Mouse (Mus musculus) c-Kit-positive CD71-positive TER-119-positive erythroid progenitor cells, embryonic 14.5 days (primary cell): ENCODE data around the gene Glis3.

ENCODE experiments used
- DNase-seq: peaks from one replicate; pipeline ENCODE4 v3.0.0-alpha.2; 2013; ENCODE audit warnings: low spot score

Gene Glis3

DNA sequence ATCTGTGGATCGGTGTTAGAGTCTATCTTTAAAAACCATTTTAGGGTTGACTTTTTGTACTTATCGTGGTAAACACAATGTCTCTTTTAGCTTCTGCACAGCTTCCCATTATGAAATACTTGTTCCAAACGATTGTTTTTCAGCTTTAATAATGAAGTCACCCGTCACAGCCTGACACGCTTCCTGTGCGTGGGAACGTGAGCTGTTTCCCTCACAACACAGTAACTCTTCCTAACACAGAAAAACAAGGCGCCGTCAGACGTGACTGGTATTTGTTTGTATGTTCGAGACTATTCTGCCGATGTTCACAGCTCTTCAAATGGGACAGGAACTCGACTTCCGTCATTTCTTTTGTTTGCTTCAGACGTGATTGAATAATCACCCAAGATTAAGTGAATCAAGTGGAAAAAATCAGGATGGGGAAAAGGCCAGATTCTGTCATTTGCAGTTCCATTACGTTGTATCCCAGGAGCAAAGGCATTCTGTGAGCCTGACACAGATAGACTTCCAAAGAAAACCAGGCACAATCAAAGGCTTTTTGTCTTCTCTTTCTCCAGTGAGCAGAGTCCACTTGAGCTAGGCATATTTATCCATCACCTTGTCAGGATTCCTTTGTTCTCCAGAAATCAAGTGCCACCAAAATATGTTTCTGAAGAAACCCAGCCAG, 351.3 kb downstream of the Glis3 start:
- no peak for DNase-seq

DNA sequence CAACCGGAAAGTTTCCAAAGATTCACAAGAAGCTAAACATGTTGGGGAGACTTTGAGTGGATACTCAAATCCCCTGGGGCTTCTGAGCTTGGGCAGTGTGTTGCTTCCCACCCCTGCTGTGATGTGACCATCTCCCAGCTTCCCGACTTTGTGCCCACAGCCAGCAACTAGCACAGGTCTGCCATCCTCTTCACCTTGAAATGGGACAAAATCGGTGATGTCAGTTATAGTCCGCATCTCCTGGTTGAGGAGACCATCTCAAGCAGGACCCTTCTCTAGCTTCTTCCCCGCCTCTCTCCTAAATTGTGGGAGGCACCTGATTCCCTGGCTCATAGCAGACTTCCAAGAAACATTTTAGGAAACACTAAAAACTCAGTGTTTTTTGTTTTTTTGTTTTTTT, 352.3 kb downstream of the Glis3 start:
- no peak for DNase-seq

DNA sequence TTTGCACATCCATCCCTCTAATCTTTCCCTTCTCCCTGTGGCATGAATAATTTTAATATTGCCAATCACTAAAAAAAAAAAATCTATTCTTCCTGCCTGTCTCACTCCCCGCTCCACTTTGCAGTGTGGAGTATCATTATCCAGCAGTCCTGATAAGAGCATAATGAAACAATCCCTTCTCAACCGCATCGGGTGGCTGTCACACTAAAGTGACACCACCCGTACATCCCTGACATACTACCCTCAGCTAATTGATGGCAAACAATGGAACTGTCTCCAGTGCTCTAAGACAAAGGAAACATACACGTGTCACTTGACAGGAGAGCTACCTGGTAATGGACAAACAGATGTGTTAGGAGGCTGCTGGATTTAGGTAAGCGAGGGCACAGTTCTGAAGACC, 373.8 kb downstream of the Glis3 start:
- DNase-seq: no peak

DNA sequence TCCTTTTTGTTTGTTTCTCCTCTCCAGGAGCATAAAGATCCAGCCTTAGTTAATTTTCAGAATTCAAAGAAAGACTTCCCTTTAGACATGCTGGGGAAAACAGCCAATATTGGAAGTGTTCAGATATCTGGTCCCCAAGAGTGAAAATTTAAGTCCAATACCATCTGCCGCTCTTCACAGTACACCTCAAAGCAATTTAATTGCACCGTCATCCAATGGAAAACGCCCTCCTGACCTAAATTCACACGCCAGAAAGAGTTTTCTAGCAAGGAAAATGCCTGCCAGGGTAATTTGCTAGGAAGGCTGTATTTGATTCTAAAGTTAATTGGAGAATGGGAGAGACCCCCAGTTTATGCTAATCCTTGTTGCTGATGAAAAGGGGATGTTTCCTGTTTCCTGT, 374.4 kb downstream of the Glis3 start:
- no peak for DNase-seq

DNA sequence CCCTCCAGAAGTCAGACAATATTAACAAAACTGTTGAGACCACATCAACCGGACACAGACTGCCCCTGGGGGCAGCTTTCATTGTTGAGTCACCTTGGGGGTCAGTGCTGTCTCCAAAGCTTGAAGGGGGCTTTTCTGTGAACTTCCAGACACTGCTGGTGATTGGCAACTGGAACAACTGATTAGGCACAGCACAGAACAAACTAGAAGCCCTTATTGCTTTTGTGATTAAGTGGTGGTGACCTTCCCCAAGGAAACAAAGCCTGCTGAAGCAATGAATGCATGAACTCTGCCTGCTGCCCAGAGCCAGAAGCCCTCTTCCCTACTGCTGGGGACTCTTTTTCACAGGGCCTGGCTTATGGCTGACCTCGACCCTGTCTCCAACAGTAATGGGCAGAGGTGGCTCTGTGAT, 377.0 kb downstream of the Glis3 start:
- no peak for DNase-seq

DNA sequence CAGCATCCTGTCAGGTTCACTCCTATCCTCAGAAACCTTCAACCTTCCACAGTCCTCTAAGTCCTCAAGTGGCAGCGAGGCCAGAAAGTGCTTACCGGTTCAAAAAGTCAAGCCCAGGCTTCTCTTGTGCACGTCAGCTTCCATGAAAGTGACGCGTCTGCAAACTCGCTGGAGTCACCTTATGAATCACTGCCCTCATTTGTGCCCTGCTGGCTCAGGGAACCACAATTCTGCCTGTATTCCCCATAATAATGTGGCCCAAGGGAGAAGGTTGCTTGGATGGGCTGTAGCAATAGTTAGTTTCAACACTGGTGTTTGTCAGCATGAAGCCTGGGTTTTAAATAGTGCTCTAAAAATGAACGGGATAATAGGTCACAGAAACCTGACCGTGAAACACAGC, 379.7 kb downstream of the Glis3 start:
- DNase-seq: no peak

DNA sequence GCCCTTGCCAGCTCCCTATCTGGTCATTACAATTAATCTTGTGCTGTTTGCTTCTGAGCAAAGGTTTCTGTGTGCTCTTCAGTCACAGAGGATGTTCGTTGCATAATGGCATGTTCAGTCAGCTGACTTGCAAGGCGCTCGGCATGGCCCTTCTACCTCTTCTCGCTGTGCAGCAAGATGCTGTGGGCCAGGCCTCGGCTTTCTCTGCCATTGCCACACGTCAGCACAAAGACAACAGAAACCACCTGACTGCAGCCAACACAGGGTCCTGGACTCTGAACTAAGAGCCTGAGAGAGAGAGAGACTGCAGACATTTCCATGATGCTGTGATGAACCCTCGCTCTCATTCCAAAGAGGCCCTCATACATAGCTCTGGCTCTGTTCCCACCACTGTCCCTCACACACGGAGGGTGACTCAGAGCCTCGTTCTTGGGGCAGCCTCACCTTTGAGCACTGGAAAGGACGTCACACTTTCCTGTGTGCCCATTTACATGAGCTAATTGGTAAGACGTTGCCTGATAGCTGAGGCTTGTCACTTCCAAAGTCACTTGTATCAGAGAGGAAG, 380.6 kb downstream of the Glis3 start:
- DNase-seq: no peak

DNA sequence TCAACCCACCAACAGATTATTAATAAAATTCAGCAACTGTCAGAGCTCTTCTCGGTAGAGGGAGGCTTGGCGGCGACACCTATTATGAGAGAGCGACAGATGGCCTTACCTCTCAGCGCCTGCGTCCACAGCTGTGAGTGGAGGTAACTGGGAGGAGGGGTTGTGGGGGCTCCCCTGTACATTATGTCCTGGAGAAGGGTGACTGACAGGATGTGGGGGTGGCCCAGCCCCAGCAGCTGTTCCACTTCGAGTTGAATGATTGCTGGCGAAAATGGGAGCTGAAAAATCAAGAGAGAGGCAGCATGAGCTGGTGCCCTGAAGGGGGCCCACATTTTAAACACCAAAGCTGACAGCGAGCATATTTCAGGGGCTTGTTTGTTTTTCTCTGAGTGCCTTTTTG, 381.2 kb downstream of the Glis3 start:
- no peak for DNase-seq

DNA sequence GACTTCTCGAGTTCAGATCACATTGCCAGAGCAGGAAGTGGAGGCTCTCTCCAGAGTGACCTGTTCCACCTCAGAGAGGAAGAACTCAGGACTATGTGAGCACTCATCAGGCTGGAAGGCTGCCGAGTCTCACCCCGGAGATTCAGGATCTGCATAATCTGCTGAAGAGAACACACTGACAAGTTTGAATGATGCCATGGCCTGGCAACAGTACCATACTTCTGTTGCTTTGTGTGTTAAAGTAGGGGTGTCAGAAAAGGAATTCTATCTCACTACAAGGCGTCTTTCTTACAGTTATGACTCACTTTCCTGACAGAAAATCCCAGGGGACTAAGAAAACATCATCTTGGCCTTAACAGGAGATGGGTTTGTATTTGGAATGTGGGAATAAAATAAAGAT, 388.3 kb downstream of the Glis3 start:
- no peak for DNase-seq

DNA sequence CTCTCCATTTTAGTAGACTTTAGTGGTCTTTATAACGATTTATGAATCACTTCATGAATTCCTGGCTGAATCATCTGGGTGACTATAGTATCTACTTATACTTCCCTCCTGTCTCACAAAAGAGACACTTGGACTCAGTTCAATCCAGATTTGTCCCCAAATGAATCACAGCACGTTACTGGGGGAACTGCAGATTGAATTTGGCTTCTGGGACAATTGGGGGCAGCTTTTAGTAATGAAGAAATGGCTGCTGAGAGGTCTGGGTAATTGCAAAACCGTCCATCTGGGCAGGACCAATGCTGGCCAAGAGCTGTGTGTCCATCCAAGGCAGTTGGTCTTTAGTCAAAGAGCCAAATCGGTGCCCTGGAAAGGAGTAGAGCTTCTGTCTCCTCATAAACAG, 390.4 kb downstream of the Glis3 start:
- no peak for DNase-seq

DNA sequence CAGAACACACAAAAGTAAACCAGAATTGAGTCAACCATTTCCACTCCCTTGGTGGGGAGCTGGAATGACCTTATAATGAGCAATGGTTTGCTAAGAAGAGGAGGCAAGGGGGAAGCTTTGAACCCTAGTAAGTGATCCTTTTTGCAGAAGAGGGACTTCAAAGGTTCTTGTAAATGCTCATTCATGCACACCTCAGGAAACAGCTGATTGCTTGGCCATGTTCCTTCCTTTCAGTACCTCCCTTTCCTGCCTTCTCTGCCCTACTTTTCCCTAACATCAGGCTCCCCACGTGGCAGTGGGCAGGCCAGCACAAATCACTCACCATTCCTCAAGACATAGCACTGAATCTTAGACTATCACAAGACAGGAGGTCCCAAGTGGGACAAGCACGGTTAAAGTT, 392.4 kb downstream of the Glis3 start:
- DNase-seq: no peak

DNA sequence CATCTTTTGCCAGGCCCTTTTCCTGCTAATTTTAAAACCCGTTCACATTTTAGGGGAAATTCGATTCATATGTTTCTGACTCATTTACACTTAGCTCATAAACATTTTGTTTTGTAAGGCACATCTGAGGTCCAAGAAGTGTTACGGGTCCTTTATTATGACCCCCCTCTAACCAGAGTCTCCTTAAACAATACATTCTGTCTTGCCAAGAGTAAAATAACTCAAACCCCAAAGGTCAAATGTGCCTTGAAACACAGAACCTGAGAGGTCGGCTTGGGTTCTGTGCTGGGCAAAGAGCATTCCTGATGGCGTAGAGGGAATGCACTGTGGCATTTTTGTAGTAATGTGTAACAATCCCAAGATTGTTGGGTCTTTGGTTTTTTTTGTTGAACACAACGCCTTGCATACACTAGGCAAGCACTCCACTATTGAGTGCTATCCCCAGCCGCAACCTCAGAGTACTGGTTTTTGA, 395.7 kb downstream of the Glis3 start:
- DNase-seq: no peak

DNA sequence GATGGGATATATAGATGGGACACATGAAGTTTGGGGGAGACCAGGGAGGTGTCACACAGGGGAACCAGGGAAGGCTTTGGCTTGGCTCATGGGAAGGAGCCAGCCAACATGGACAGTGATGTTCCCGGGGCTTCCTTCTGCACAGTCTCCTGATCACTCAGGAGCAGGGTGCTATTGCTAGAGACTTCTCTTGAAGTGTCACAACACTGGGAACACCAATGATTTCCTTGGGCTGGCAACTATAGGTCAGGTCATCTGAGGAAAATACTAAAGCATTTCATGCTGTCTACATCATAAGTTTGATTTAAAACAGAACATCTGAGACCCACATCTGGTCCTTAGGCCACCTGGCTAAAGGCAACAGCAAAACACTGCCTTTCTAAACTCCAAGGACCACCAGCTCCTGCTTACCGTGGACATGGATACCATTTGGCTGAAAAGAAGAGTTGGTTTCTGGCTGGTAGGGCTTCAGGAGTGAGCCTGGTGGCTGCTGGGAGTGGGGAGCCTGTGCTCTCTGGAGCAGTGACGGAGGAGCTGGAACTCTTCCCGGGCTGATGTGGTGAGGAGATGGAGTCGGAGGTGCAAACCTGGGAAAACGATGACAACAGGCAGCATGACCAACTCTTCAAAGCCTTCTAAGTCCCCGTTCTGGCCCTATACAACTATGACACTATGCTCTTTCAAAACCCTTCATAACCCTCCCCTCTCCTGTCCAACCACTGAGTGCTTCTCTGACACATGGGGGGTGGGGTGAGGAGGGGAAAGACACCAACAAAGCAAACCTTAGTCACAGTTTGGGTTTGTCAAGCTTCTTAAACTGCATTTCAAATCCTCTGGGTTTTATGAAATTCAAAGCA, 396.4 kb downstream of the Glis3 start:
- DNase-seq: no peak

DNA sequence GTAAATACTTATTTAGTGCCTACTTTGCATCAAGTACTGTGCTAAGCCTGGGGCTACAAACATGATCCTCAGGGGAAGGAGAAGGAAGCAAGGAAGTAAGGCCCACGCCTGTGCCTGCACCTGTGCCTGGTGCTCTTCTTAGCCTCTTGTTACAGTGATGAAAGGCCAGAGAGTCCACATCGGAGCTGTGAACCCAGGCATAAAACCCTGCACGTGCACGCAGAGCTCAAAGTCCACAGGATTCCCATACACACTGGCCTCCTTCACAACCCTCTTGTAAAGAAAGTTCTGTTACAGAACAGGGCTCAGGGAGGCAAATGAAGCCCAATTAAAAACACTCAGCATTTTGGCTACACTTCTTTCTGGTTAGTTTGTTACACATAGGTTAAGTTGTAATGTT, 398.5 kb downstream of the Glis3 start:
- DNase-seq: no peak

DNA sequence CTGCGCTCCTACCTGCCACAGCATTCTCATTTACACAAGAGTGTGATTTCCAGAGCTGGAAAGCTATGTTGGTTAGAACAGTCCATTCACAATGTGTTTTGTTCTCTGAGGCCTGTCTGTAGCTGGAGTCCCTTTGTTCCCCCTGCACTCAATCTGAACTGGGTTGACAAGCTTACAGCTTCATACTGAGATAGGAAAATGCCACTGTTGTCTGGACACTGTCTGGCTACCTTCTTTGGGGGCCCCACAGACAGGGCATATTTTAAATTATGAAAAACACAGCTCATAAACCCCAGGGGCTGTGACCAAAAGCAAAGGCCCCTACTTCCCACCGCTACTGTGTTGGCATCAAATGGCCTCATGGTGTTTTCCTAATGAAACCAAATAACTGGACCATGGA, 402.8 kb downstream of the Glis3 start:
- no peak for DNase-seq

DNA sequence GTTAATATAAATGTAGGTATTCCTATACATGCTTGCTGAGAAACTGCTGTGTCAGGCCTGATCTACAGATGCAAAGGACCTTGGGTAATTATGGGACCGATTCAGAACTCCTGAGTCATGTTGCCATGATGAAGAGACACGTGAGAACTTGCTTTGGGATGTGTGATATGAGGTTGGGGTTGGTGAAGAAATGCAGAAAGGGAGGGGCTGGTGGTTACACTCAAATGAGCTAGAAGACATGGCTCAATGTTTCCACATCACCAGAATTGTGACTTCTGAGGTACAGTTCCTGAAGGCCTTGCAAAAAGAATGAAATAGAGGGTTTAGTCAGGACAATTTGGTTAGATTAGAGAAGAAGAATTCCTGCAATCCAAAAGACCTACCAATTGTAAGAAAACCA, 405.4 kb downstream of the Glis3 start:
- DNase-seq: no peak

DNA sequence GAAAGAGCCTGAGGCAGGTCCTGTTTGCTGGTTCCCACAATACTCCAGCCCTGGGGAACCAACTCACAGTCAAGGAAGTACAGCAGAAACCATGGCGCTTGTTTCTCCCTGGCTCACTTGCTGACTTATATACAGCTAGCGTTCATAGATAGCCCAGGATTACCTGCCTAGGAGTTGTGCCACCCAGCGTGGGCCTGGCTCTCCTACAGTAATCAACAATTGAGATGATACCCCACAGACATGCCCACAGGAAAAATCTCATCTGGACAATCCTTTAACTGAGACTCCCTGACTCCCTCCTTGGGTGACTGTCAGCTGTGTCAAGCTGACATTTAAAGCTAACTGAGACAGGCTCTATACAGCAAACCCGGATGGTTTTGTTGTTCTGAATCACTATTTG, 405.9 kb downstream of the Glis3 start:
- no peak for DNase-seq

DNA sequence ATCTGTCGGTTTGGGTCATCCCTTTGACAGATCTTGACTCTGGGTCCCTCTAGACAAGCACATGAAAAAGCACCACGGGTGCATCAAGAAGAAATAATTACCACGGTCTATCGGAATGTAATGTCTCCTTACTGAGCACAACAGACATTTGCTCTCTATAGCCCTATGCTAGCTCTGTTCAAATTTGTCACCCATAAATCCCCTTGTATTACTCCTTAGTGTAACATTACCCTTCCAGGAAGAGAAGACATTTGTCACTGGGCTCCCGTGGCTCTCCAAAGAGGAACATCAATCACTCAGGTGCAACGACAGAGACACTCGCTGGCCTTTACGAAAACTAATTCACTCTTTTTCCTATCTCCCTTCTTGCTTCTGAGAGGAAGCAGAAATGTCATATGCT, 413.0 kb downstream of the Glis3 start:
- no peak for DNase-seq

DNA sequence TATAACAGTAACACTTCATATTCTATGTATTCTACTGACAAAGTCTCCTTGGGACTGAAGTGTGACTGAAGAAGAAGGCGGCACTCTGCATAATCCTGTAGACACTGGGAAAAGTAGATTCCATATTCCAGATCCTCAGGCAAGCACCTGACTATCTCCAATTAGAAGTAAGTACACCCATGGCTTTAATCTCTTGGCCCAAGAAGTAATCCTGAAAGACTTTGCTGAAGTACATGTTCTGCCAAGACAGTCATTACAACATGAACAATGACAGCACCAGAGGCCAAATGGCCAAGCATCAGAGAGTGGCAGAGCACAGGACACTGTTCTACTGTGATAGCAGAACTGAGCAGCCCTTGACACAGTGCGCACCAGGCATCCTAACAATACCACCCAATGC, 414.1 kb downstream of the Glis3 start:
- DNase-seq: no peak

DNA sequence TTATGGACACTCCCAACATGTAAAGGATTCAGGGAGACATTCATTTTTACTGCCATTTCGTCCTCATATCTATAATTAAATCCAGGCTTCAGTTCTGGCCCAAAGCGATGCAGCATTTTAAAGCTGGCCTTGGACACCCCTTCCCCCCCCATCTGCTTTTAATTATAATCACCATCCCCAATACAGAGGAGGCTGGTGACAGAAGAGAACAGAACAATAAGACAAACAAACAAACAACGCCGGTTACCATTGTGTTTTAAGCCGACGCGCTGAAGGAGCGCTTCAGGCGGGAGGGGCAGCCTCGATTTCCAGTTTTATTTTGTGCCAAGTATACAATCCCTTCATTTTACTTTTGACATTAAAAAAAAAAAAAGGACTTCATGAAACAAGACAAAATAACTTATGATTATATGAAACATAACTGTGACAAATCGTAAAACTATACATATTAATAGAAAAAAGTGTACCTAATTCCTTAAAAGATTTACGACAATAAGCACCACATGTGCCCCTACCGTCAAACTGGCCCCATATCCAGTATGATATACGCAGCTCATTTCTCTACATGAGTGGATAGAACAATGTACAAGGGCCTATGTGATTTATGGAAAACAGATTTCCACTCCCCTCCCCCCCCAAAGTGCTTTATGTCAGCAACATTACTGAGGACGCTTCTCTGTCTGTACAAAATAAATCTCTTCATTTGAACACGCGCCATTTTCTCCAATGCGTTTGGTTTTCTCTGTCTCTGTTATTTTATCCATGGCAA, 420.8 kb downstream of the Glis3 start:
- DNase-seq: no peak

DNA sequence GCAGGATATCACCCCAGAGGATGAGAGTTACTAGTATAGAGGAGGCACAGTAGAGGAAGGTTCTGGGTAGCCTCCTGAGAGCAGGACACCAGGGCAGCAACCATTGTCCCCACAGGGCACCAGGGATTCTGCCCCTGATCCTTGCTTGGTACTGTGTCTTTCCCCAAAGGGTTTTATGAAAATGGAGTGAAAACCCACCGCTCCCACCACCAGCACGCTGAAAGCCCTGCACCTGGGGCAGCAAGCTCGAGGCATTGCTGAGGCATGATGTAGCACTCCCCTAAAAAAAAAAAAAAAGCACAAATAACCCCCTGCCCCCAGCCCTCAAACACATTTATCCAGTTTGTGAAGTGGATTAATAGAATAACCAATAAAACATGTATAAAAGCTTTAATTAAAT, 421.4 kb downstream of the Glis3 start:
- DNase-seq: no peak

DNA sequence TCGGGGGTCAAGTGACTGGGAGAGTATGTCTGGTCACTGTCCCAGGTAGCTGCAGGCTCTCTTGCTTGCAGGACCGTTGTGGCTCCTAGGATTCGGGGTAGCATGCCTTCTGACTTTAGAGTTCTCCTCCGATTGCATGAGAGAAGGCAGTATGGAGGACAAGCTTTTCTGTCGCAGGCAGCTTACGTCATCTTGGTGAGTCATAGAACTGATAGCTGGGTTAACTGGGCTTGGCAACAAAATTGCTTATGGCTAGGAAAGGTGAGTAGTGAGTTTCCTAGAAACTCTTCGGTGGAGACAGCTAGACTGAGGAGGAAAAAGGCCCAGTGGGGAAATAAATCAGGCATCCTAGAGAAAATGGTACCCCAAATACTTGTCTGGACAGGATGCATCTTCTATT, 432.5 kb downstream of the Glis3 start:
- no peak for DNase-seq

DNA sequence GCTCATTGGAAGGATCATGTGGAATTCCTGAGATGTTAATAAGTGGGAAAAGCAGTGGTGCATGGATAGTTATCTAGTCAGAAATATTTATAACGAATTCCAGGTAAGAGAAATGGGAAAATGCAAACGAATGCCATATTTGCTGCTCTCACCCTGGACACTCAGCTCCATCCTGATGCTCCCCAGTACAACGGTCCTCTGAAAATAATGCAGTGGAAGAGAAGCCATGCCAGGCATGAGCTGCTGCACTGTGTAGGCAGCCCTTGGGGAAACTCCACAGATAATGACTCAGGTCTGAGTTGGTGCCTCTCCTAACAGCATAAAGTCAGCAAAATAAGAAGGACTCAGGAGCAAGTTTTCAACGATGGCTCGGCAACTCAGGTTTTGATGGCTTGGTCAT, 433.7 kb downstream of the Glis3 start:
- DNase-seq: no peak
